Mouse (Mus musculus): ENCODE results near the gene Usb1. TPM values are rescaled to one million over a fixed set of nuclear protein-coding genes. Genes with fewer than 3 reads are reported as not detected.

Gene Usb1
- polyA plus RNA-seq, 1 experiment from 2014 or later, result 36.1 TPM

Other genes with a start within 250 kb of the Usb1 start
- gene Kifc3, start 129.5 kb upstream of the Usb1 start, polyA plus RNA-seq (2015; fragmentation: Nextera tagmentation; extraction: Ambion mirVana), result 21.2 and 23.1 TPM in 2 replicates
- 0.59 and 1.1 TPM in 2 replicates for gene Cngb1, start 25.7 kb upstream of the Usb1 start, polyA plus RNA-seq (2015; fragmentation: Nextera tagmentation; extraction: Ambion mirVana)
- 0.23 and 0.48 TPM in 2 replicates for gene Tepp, start 21.7 kb upstream of the Usb1 start, polyA plus RNA-seq (2015; fragmentation: Nextera tagmentation; extraction: Ambion mirVana)
- 6.2 and 7.2 TPM in 2 replicates for gene Zfp319, start 334 bp upstream of the Usb1 start, polyA plus RNA-seq (2015; fragmentation: Nextera tagmentation; extraction: Ambion mirVana)
- gene Mmp15, start 20.0 kb downstream of the Usb1 start, polyA plus RNA-seq (2015; fragmentation: Nextera tagmentation; extraction: Ambion mirVana), result 17.0 and 20.0 TPM in 2 replicates
- 134 and 140 TPM in 2 replicates for gene Cfap20, start 102.6 kb downstream of the Usb1 start, polyA plus RNA-seq (2015; fragmentation: Nextera tagmentation; extraction: Ambion mirVana)
- gene Csnk2a2, start 157.8 kb downstream of the Usb1 start, polyA plus RNA-seq (2015; fragmentation: Nextera tagmentation; extraction: Ambion mirVana), result 8.8 and 11.1 TPM in 2 replicates
- gene Ccdc113, start 201.8 kb downstream of the Usb1 start, polyA plus RNA-seq (2015; fragmentation: Nextera tagmentation; extraction: Ambion mirVana), result 0.13 and 0.21 TPM in 2 replicates
- not detected in 2 replicates for gene Prss54, start 244.1 kb downstream of the Usb1 start, polyA plus RNA-seq (2015; fragmentation: Nextera tagmentation; extraction: Ambion mirVana)

All from stomach, embryonic 15.5 days (tissue).